In genomic region chr8:124780236-124780635, GRCm38 (mm10) we compare ENCODE assay signal across 9 mouse cellular contexts. TPM values are rescaled to one million over a fixed set of nuclear protein-coding genes. Genes with fewer than 3 reads are reported as not detected.
DNase-seq lines count a peak whose midpoint lies in the region; ATAC-seq and TF ChIP-seq lines count a peak whose summit lies in the region.
"Had no signal": no experiment of that assay in that cellular context is flagged by ENCODE, and none has a peak within 500 bp of the region (broad histone marks: within the 10 kb centered on the region; RNA-seq: fewer than 3 reads in every experiment).

No protein-coding gene starts in this region.

- no peaks in the 10 kb centered on the region for H3K36me3 ChIP-seq in heart, postnatal 0 days (replicated peaks; ENCODE audit: control insufficient read depth, insufficient read depth, low read length)
- no peaks in the 10 kb centered on the region for H3K36me3 ChIP-seq in midbrain, postnatal 0 days (ENCODE audit: insufficient read depth, low read length)
- no peaks in the 10 kb centered on the region for H3K36me3 ChIP-seq in liver, embryonic 12.5 days
- H3K36me3 ChIP-seq: limb, embryonic 12.5 days had no signal

- peak; percentile 93 for ATAC-seq in heart, postnatal 0 days (ENCODE audit: insufficient read depth, low read depth)
- ATAC-seq in midbrain, postnatal 0 days (ENCODE audit: low FRiP score) = peak; percentile 60; the same call in 1 of the 2 replicates
- no peak for ATAC-seq in liver, embryonic 12.5 days

- H3K4me1 ChIP-seq in heart, postnatal 0 days (ENCODE audit: control insufficient read depth, insufficient read depth) = peaks cover 19% of the 10 kb centered on the region
- H3K4me1 ChIP-seq in midbrain, postnatal 0 days (ENCODE audit: insufficient read depth, low read length) = peaks cover 3% of the 10 kb centered on the region; the same call in 1 of the 2 replicates
- no peaks in the 10 kb centered on the region for H3K4me1 ChIP-seq in liver, embryonic 12.5 days
- H3K4me1 ChIP-seq: limb, embryonic 12.5 days had no signal

- H3K4me3 ChIP-seq in gastrocnemius, adult 2 months = peak overlapping the region; percentile 37; the same call in 1 of the 2 replicates
- H3K4me3 ChIP-seq in heart, postnatal 0 days (ENCODE audit: low read depth, low read length) = no peak overlapping the region
- H3K4me3 ChIP-seq in midbrain, postnatal 0 days (ENCODE audit: low read depth, low read length) = no peak overlapping the region
- H3K4me3 ChIP-seq in liver, embryonic 12.5 days = no peak overlapping the region
- H3K4me3 ChIP-seq: limb, embryonic 12.5 days had no signal

- DNase-seq in gastrocnemius, adult 2 months = peak; percentile 54
- DNase-seq in gastrocnemius, postnatal 10 days = no peak
- DNase-seq in MN1 (ENCODE audit: low spot score) = peak; percentile 94
- DNase-seq in cerebellum, postnatal 25 days = peak; percentile 73 to 74
- peak; percentile 94 for DNase-seq in heart, postnatal 0 days (ENCODE audit: low spot score)
- DNase-seq in midbrain, postnatal 0 days (ENCODE audit: low spot score) = peak; percentile 84
- DNase-seq in left cerebral cortex, adult 18-20 months (ENCODE audit: low spot score in 2 of 2) = no peak

- peak overlapping the region; percentile 27 for H3K4me2 ChIP-seq in heart, postnatal 0 days (ENCODE audit: low read depth, low read length)
- 0 out of 2 replicates have a peak overlapping the region, but pooled peaks have one; percentile 4 for H3K4me2 ChIP-seq in midbrain, postnatal 0 days (ENCODE audit: low read depth, low read length, poor library complexity, severe bottlenecking)
- H3K4me2 ChIP-seq in liver, embryonic 12.5 days = no peak overlapping the region
- H3K4me2 ChIP-seq: limb, embryonic 12.5 days had no signal

- 0% methylated on average over 7 of the region's 7 CpGs for WGBS in heart, postnatal 0 days
- WGBS in midbrain, postnatal 0 days = 7% methylated on average over 7 of the region's 7 CpGs
- 11% methylated on average over 7 of the region's 7 CpGs for WGBS in liver, embryonic 12.5 days (ENCODE audit: insufficient replicate concordance)

- no peak for TF ChIP-seq EP300 in heart, postnatal 0 days (IDR thresholded peaks at IDR 0.05; ENCODE audit: low read depth)

- no peak for TF ChIP-seq CTCF in gastrocnemius, adult 2 months (IDR thresholded peaks at IDR 0.05)
- TF ChIP-seq CTCF in heart, postnatal 0 days (IDR thresholded peaks at IDR 0.05; ENCODE audit: low read depth) = no peak
- TF ChIP-seq CTCF in midbrain, postnatal 0 days (IDR thresholded peaks at IDR 0.05) = no peak

- H3K9ac ChIP-seq in heart, postnatal 0 days (replicated peaks; ENCODE audit: low read depth, low read length) = no peak overlapping the region
- no peak overlapping the region for H3K9ac ChIP-seq in midbrain, postnatal 0 days (replicated peaks; ENCODE audit: low read length, poor library complexity, severe bottlenecking)
- no peak overlapping the region for H3K9ac ChIP-seq in liver, embryonic 12.5 days
- H3K9ac ChIP-seq: limb, embryonic 12.5 days had no signal

- intact Hi-C loops in gastrocnemius, adult 2 months (cut with DNase I) = no loop called here

- peak overlapping the region; percentile 51; the same call in 1 of the 2 replicates for H3K27ac ChIP-seq in gastrocnemius, adult 2 months
- peak overlapping the region; percentile 68 for H3K27ac ChIP-seq in heart, postnatal 0 days (ENCODE audit: low read depth)
- peak overlapping the region; percentile 64 for H3K27ac ChIP-seq in midbrain, postnatal 0 days (ENCODE audit: low read depth, low read length)
- no peak overlapping the region for H3K27ac ChIP-seq in liver, embryonic 12.5 days
- H3K27ac ChIP-seq: limb, embryonic 12.5 days had no signal

- H3K27me3 ChIP-seq in heart, postnatal 0 days (ENCODE audit: control insufficient read depth, insufficient read depth, low read length) = peaks cover 13% of the 10 kb centered on the region
- no peaks in the 10 kb centered on the region for H3K27me3 ChIP-seq in midbrain, postnatal 0 days (ENCODE audit: insufficient read depth, low read length)
- H3K27me3 ChIP-seq in liver, embryonic 12.5 days (replicated peaks) = peaks cover 31% of the 10 kb centered on the region

- H3K9me3 ChIP-seq in heart, postnatal 0 days (replicated peaks; ENCODE audit: control insufficient read depth, low read length) = no peaks in the 10 kb centered on the region
- no peaks in the 10 kb centered on the region for H3K9me3 ChIP-seq in midbrain, postnatal 0 days (ENCODE audit: low read length)
- H3K9me3 ChIP-seq in liver, embryonic 12.5 days (replicated peaks) = no peaks in the 10 kb centered on the region
- H3K9me3 ChIP-seq: limb, embryonic 12.5 days had no signal

RNA-seq across cellular contexts. Expression of gene Trim67, which starts 12.7 kb away (rescaled TPM):
- under 1 TPM; 0.06 to 0.10 TPM for total RNA-seq in gastrocnemius, adult 2 months (2021)
- total RNA-seq in gastrocnemius, postnatal 10 days (2021) = under 1 TPM; 0.18 to 0.23 TPM
- 0.04 and 0.08 TPM in 2 replicates for total RNA-seq in heart, postnatal 0 days (2014; rRNA removed; ENCODE audit: low replicate concordance)
- polyA plus RNA-seq in heart, postnatal 0 days (2015; fragmentation: Nextera tagmentation; extraction: Ambion mirVana) = 0.07 and 0.08 TPM in 2 replicates
- total RNA-seq in midbrain, postnatal 0 days (2014; rRNA removed) = 87.1 and 104 TPM in 2 replicates
- polyA plus RNA-seq in midbrain, postnatal 0 days (2015; fragmentation: Nextera tagmentation; extraction: Ambion mirVana) = 22.0 and 25.6 TPM in 2 replicates
- polyA plus RNA-seq in liver, embryonic 12.5 days (2016; fragmentation: Nextera tagmentation; extraction: Ambion mirVana) = 0.01 and 0.05 TPM in 2 replicates
- 1 to 10 TPM; 1.5 to 2.2 TPM for total RNA-seq in left cerebral cortex, adult 18-20 months (2021)

RNA-seq across cellular contexts. Expression of gene Fam89a, which starts 28.6 kb away (rescaled TPM):
- total RNA-seq in gastrocnemius, adult 2 months (2021) = 1 to 10 TPM in 1 of 2 experiments, under 1 TPM in 1; 0.54 to 1.2 TPM
- total RNA-seq in gastrocnemius, postnatal 10 days (2021) = under 1 TPM; 0.70 to 0.94 TPM
- not detected in 2 replicates for total RNA-seq in heart, postnatal 0 days (2014; rRNA removed; ENCODE audit: low replicate concordance)
- polyA plus RNA-seq in heart, postnatal 0 days (2015; fragmentation: Nextera tagmentation; extraction: Ambion mirVana) = 0.89 and 1.1 TPM in 2 replicates
- 1.2 TPM in 1 of 2 replicates, not detected in the other for total RNA-seq in midbrain, postnatal 0 days (2014; rRNA removed)
- polyA plus RNA-seq in midbrain, postnatal 0 days (2015; fragmentation: Nextera tagmentation; extraction: Ambion mirVana) = 0.25 and 0.26 TPM in 2 replicates
- 2.9 and 3.2 TPM in 2 replicates for polyA plus RNA-seq in liver, embryonic 12.5 days (2016; fragmentation: Nextera tagmentation; extraction: Ambion mirVana)
- total RNA-seq in left cerebral cortex, adult 18-20 months (2021) = under 1 TPM; 0.49 to 0.53 TPM

RNA-seq across cellular contexts. Expression of gene Arv1, which starts 58.3 kb away (rescaled TPM):
- total RNA-seq in gastrocnemius, adult 2 months (2021) = 1 to 10 TPM; 2.9 to 3.5 TPM
- total RNA-seq in gastrocnemius, postnatal 10 days (2021) = 1 to 10 TPM; 3.9 to 5.1 TPM
- total RNA-seq in heart, postnatal 0 days (2014; rRNA removed; ENCODE audit: low replicate concordance) = 10.5 and 10.7 TPM in 2 replicates
- polyA plus RNA-seq in heart, postnatal 0 days (2015; fragmentation: Nextera tagmentation; extraction: Ambion mirVana) = 8.9 and 11.0 TPM in 2 replicates
- total RNA-seq in midbrain, postnatal 0 days (2014; rRNA removed) = 22.5 and 25.4 TPM in 2 replicates
- polyA plus RNA-seq in midbrain, postnatal 0 days (2015; fragmentation: Nextera tagmentation; extraction: Ambion mirVana) = 35.2 and 35.7 TPM in 2 replicates
- polyA plus RNA-seq in liver, embryonic 12.5 days (2016; fragmentation: Nextera tagmentation; extraction: Ambion mirVana) = 13.3 TPM in 2 replicates
- 10 to 100 TPM; 10.3 to 12.8 TPM for total RNA-seq in left cerebral cortex, adult 18-20 months (2021)

RNA-seq across cellular contexts. Expression of gene Ttc13, which starts 58.5 kb away (rescaled TPM):
- 10 to 100 TPM; 19.3 to 20.8 TPM for total RNA-seq in gastrocnemius, adult 2 months (2021)
- total RNA-seq in gastrocnemius, postnatal 10 days (2021) = 10 to 100 TPM; 21.4 to 28.4 TPM
- total RNA-seq in heart, postnatal 0 days (2014; rRNA removed; ENCODE audit: low replicate concordance) = 15.3 and 18.7 TPM in 2 replicates
- 13.7 and 15.7 TPM in 2 replicates for polyA plus RNA-seq in heart, postnatal 0 days (2015; fragmentation: Nextera tagmentation; extraction: Ambion mirVana)
- 64.8 and 76.5 TPM in 2 replicates for total RNA-seq in midbrain, postnatal 0 days (2014; rRNA removed)
- polyA plus RNA-seq in midbrain, postnatal 0 days (2015; fragmentation: Nextera tagmentation; extraction: Ambion mirVana) = 64.0 and 66.5 TPM in 2 replicates
- polyA plus RNA-seq in liver, embryonic 12.5 days (2016; fragmentation: Nextera tagmentation; extraction: Ambion mirVana) = 32.4 and 35.4 TPM in 2 replicates
- total RNA-seq in left cerebral cortex, adult 18-20 months (2021) = 10 to 100 TPM; 36.7 to 38.6 TPM

Comparison
In these comparisons a context has a peak if more than half of its experiments do, and no peak if none do; other contexts are left out.
1. DNase-seq: peak in gastrocnemius, adult 2 months (single experiment), MN1 (single experiment), cerebellum, postnatal 25 days (2 of 2), heart, postnatal 0 days (single experiment) and midbrain, postnatal 0 days (single experiment); none in gastrocnemius, postnatal 10 days (single experiment) and left cerebral cortex, adult 18-20 months (0 of 2).
2. RNA of gene Trim67, which starts 12.7 kb away (total RNA-seq): 87.1 to 104 TPM in midbrain, postnatal 0 days; 1.5 to 2.2 TPM in left cerebral cortex, adult 18-20 months, 0.18 to 0.23 TPM in gastrocnemius, postnatal 10 days, 0.06 to 0.10 TPM in gastrocnemius, adult 2 months and 0.04 to 0.08 TPM in heart, postnatal 0 days; every median in the first group is over 10 times any median in the second.